Comparison of ENCODE assay signal across 8 mouse cellular contexts in genomic region chr5:103654225-103654624, GRCm38 (mm10). TPM values are rescaled to one million over a fixed set of nuclear protein-coding genes. Genes with fewer than 3 reads are reported as not detected.
DNase-seq lines count a peak whose midpoint lies in the region; ATAC-seq lines count a peak whose summit lies in the region.

No protein-coding gene starts in this region.

- DNase-seq in cerebellum, postnatal 10 days: peak; percentile 68 to 72
- DNase-seq in left cerebral cortex, postnatal 4 days: peak; percentile 56
- no peak for DNase-seq in left cerebral cortex, adult 11 months (ENCODE audit: low spot score)
- peak; percentile 75 for DNase-seq in WW6 (ENCODE audit: low read depth, low spot score)
- DNase-seq in forelimb bud, embryonic 11.5 days (ENCODE audit: low read depth, low spot score): peak; percentile 71
- DNase-seq in mesoderm, embryonic 11.5 days (ENCODE audit: low read depth, low spot score): peak; percentile 72
- no peak for DNase-seq in layer of hippocampus, postnatal 36 days

- intact Hi-C loops in left cerebral cortex, postnatal 4 days (cut with DNase I): no loop called here

- ATAC-seq in cerebellum, adult (ENCODE audit: insufficient number of reproducible peaks, low FRiP score, low TSS enrichment): no peak

RNA-seq across cellular contexts. Expression of gene 1700016H13Rik, which starts 1.6 kb away (rescaled TPM):
- under 1 TPM in 1 of 2 experiments, not detected in 1; 0.24 TPM for total RNA-seq in left cerebral cortex, postnatal 4 days (2021)
- total RNA-seq in layer of hippocampus, postnatal 36 days (2021): not detected

RNA-seq across cellular contexts. Expression of gene Slc10a6, which starts 25.0 kb away (rescaled TPM):
- total RNA-seq in left cerebral cortex, postnatal 4 days (2021): not detected
- not detected for total RNA-seq in layer of hippocampus, postnatal 36 days (2021)

RNA-seq across cellular contexts. Expression of gene Aff1, which starts 37.9 kb away (rescaled TPM):
- 1 to 10 TPM; 4.9 to 6.3 TPM for total RNA-seq in left cerebral cortex, postnatal 4 days (2021)
- total RNA-seq in layer of hippocampus, postnatal 36 days (2021): 10 to 100 TPM; 14.9 to 18.2 TPM

Comparison
In these comparisons a context has a peak if more than half of its experiments do, and no peak if none do; other contexts are left out.
1. DNase-seq: peak in cerebellum, postnatal 10 days (2 of 2), left cerebral cortex, postnatal 4 days (single experiment), WW6 (single experiment), forelimb bud, embryonic 11.5 days (single experiment) and mesoderm, embryonic 11.5 days (single experiment); none in left cerebral cortex, adult 11 months (single experiment) and layer of hippocampus, postnatal 36 days (0 of 2).